Mouse (Mus musculus): ENCODE measurements around the gene Grk1. TPM values are rescaled to one million over a fixed set of nuclear protein-coding genes. Genes with fewer than 3 reads are reported as not detected.
A peak's percentile ranks its signal among the peaks of the same experiment; 100 is the strongest.

Grk1 gene
- total RNA-seq, 2 experiments from 2014 or later: 0.04 TPM; not detected in 1

DNA sequence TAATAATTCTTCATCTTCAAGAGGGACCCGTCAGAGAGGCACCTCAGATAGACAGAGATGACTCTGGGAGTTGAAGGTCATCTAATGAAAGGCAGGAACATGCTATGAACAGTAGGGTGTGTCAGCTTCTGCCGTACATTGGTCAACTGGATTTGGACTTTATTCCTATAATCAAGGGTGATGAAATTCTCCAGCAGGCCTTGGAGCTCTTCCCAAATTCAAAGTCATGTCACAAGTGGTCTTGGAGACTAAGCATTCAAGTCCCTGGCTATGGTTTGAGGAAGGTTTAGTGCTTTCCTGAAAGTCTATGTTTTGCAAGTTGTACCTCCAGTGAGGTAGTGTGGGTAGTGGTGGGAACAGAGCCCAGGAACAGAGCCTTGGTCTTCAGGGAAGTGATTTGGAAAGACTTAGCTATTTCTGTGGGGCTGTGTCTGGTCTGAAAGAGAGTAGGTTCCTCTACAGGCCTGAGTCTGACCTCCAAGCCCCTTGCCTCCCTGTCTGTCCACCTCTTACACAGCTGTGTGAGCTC lies 14.3 kb downstream of the Grk1 start:
- DNase-seq (ENCODE audit: extremely low spot score in 1 of 2, low spot score in 2 of 2): no peak
- intact Hi-C loops (cut with DNase I): no loop called here

DNA sequence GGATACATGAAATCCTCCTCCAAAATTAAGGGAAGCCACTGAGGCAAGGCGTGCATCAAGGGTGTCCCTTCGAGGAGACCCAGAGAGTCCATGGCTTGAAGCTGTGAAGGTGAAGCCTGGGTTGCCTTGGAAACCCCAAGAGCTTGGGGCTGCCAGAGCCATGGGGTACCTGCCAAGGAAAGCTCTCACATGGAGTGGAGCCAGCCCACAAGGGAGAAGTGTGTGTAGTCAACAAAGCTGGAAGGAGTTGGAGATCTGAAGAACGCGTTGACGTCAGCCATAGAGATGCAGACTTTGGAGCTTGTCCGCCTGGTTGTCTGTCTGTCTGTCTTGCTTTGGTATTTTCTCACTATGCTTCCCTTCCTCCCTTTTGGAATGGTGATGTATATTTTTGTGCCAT lies 16.1 kb downstream of the Grk1 start:
- peak in 1 of 2 experiments; percentile 52 for DNase-seq (ENCODE audit: extremely low spot score in 1 of 2, low spot score in 2 of 2)

DNA sequence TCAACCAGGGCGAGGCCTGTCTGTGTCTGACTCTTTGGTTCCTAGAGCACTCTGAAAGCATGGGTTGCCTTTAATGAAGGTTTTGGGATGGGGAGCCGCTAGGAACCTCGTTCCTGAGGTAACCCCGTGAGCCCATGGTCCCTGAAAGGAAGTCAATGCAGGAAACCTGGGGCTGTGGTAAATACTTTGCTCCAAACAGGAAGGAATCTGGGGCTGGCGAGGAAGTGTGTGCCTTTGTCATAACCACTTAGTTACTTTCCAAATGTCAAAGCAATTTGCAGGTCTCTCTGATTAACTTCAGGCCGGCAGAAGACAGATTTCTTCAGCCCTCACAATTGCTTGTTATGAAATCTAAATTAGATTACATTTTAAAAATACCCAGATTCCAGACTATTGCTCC lies 22.5 kb downstream of the Grk1 start:
- DNase-seq (ENCODE audit: extremely low spot score in 1 of 2, low spot score in 2 of 2): no peak
- intact Hi-C loops (cut with DNase I): no loop called here

More for the DNA sequence above, 16.1 kb downstream of the Grk1 start:
- intact Hi-C loops (cut with DNase I): no loop called here

DNA sequence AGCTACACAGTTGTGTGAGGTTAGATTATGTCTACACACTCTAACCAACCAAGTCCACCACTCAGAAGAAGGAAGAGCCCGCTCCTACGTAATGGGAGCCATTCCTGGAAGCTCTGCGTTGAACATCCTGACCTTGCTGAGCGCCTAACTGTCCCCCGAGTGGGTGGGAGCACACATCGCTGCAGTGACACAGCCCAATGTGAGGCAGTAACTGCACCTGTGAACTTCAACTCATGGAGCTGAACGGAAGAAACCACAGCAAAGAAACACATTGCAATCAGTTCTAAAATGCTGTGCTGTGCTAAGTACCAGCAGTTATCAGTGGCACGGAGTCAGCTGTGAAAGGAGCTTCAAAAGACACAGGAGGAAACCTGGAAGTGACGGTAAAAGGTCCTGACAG lies 23.3 kb downstream of the Grk1 start:
- intact Hi-C loops (cut with DNase I): no loop called here
- DNase-seq (ENCODE audit: extremely low spot score in 1 of 2, low spot score in 2 of 2): no peak

DNA sequence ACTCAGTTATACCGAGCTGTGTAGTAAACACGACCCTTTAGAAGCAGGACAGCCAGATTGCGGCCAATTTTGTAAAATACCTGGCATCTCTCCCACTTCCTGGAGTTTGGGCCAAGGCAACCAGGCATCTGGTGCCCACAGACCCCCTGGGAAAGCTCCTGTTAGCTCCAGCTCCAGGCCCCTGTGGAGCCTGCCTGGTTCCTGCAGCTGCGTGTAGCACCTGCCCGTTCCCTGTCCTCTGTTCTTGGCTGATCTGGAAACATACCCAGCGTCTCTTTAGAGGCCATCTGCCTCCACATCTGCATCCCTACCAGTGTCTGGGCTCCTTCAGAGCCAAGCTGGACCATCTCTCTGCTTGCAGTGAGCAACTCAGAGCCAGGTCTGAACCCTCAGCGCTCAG lies 25.5 kb downstream of the Grk1 start:
- intact Hi-C loops (cut with DNase I): no loop called here
- DNase-seq (ENCODE audit: extremely low spot score in 1 of 2, low spot score in 2 of 2): peak in 1 of 2 experiments; percentile 39

DNA sequence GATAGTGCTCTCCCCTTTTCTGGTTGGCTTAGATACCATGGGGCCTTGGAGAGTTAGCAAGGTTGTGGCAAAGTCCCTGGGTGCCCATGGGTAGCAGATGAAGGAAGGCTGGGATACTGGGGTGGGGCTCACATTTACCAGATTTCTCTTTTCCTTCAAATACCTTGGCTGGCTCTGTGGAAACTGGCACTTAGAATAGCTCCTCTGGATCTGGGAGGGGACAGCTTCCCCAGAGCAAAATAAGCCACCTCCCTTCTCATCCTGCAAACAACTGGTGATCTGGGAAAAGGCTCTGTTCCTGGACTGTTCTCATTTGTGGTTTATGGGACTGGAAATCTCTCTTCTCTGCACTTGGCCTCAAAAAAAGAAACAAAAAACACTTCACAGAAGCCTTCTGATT lies 26.0 kb downstream of the Grk1 start:
- no peak for DNase-seq (ENCODE audit: extremely low spot score in 1 of 2, low spot score in 2 of 2)
- intact Hi-C loops (cut with DNase I): no loop called here

DNA sequence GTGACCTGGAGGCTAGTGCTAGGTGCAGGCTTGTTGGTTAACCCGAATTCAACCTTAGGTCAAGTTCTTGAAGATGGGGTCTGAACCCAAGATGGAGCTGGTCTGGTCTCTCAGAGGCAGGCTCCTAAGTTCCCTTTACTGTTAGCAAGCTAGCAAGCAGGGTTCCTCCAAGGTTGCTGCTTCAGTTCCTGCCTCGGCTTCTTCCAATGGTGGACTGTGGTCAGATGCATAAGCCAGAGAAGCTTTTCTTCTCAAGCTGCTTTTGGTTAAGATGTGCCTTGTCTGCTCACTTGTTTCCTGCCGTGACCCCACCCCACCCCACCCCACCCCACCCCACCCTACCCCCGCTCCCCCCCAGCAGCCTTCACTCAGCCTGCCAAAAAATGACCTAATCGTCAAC lies 28.2 kb downstream of the Grk1 start:
- DNase-seq (ENCODE audit: extremely low spot score in 1 of 2, low spot score in 2 of 2): no peak

DNA sequence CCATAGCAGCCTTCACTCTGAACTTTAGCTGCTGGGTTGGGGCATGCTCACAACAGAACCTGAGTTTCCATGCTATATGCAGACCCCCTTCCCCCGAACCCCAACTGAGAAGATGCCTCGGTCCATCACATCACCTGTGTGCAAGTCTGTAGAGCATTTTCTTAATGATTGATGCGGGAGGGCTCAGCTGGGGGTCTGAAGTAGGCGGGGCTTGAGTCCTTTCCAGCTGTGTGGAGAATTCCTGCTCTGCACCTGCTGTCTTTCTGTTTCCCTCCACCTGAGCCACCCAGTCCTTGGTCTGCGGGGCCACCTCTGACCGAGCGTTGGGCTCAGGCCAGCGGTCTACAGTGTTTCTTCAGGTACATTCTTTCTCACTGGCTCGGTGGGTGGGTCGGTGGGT lies 30.0 kb downstream of the Grk1 start, which contains the start of gene Tmem255b:
Tmem255b (plus strand) TSS at position 301 of the 400 bp plus-strand sequence.
- intact Hi-C loops (cut with DNase I): no loop called here
- DNase-seq (ENCODE audit: extremely low spot score in 1 of 2, low spot score in 2 of 2): no peak

More for the DNA sequence above, 28.2 kb downstream of the Grk1 start:
- intact Hi-C loops (cut with DNase I): no loop called here

DNA sequence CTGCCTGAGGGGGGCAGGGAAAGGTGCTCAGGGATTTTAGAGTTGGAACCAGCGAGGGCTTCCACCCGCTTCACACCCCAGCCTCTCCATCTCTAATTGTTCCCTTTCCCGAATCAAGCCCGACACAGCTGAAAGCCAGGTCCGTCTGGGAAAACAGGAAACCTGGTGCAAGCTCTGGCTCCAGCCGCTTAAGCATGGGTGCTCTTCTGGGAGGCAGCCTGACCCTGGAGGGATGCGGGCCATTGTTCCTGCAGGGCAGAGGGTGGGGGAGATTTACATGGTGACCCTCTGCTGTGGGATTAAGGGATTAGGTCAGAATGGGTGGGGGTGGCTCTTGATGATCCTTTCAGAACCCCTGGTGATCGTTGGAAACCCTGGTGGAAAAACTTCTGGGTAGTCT lies 31.2 kb downstream of the Grk1 start:
- intact Hi-C loops (cut with DNase I): no loop called here
- DNase-seq (ENCODE audit: extremely low spot score in 1 of 2, low spot score in 2 of 2): no peak

DNA sequence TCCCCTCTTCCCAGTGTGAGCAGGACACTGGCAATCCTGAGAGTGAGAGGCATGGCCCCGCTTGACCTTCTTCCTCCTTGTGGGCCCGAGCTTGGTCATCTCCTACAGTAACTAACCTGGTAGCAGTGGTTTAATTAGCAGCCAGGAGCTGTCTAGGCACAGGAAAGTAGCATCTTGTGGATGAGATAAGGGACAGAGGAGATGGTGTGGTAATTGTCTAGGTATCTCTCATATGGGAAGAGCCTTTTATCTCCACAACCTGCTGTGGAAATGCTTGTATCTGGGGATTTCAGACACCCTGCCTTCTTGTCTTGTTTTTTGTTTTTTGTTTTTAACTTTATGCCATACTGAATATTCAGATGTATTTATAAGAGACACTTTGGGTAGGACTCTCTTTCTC lies 32.6 kb downstream of the Grk1 start:
- intact Hi-C loops (cut with DNase I): no loop called here
- DNase-seq (ENCODE audit: extremely low spot score in 1 of 2, low spot score in 2 of 2): no peak

DNA sequence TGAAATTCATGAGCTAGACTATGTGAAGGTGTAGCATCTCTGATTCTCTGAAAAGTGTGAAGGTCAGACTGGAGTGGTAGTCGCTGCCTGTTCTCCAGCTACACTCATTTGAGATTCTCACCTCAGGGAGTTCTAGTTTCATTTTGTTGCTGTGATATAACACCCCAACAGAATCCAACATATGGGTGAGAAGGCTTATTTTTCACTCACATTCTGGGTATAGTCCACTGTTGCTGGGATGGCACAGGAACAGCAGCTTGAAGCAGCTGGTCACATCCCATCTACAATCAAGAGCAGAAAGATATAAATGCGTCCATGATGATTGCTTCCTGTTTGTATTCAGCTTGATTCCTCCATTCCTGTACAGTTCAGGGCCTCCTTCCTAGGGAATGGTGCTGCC lies 37.3 kb downstream of the Grk1 start:
- DNase-seq (ENCODE audit: extremely low spot score in 1 of 2, low spot score in 2 of 2): no peak
- intact Hi-C loops (cut with DNase I): no loop called here

DNA sequence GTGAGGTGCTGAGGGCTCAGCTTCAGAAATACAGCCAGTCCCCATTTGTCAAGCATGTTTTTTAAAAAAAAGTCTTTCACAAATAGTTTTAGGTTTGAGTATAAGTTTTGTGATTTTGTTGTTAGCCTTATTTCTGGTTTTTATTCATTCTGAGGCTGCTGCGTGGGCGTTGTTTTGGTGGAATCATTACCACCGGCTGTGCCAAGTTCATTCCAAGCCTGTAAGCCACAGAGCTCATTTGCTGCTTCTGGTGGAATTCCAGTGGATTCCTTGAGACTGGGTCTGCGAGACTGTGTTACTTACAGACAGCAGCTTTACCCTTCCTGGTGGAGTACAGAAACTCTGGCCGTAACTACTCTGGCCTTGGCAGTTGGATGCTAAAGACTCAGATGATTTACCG lies 41.6 kb downstream of the Grk1 start:
- DNase-seq (ENCODE audit: extremely low spot score in 1 of 2, low spot score in 2 of 2): no peak
- intact Hi-C loops (cut with DNase I): no loop called here

DNA sequence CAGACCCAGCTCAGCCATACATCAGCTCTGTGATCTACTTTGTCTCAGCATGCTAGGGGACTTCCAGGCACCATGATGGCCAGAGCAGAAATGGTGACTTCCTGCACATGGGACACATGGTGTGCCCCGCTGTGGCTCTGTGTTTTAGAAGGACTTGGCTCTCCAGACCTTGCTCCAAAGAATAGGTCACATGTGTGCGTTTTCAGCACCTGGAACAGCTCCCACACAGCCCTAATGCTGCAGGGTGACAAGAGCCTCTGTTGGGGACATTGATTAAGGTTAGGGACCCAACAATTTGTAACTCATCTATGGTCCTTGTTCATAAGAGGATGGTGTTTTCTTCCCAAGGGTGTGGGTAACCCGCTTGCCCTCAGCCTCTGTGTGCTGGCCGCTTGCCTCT lies 43.3 kb downstream of the Grk1 start:
- intact Hi-C loops (cut with DNase I): no loop called here

DNA sequence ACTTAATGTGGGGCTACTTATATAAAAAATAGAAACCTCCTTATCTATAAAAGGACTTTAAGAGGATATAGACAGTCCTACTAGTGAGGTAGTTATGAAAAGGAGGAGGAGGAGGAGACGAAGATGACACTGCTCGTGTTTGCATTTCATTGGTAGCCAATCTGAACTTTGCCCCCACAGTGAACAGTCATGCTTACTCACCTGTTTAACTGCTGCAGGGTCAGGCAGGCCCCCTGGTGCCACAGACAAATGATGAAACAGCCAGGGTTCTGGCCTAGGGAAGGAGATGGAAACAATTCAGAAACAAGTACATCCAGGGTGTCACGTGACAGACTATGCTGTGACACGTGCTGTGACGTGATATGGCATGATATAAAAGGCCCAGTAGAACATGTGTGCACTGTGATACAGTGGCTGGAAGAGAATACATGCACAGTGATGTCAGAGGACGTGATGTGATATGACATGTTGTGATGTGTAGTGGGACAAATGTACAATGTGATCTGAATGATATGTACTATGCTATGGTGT lies 46.9 kb downstream of the Grk1 start:
- intact Hi-C loops (cut with DNase I): no loop called here
- DNase-seq (ENCODE audit: extremely low spot score in 1 of 2, low spot score in 2 of 2): no peak

More for the DNA sequence above, 43.3 kb downstream of the Grk1 start:
- DNase-seq (ENCODE audit: extremely low spot score in 1 of 2, low spot score in 2 of 2): peak in 1 of 2 experiments; percentile 25

DNA sequence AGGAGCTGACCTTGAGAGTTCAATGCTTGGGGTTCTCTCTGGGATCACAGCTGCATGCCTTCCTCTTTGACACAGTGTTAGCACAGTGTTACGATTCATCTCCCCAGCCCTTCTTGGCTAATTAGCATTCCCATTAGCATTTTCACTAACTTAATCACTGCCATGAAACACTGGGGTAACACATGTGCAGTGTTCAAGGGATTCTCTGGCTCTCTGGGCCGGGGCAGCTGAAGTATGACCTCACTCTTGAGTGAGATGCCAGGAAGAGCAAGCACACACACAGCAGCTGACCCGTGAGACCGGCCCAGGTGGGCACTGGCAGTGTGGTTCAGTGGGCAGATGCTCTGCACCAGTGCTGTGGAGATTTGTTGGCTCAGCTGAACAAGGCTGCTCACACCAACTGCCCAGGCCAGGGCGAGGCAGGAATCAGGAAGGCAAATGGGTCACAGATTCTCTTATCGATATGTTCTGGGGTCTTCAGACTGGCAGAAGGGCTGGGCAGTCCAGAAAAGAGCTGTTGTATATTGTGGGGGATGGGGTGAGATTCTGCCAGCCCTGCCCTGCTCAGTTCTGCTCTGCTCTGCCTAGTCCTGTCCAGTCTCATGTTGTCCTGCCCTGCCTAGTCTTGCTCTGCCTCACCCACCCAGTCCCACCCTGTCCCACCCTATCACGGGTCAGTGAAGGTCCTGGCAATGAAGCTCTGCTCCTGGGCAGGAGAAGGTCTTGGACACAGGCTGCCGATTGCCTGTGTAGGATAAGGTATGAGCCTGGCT lies 49.6 kb downstream of the Grk1 start:
- DNase-seq (ENCODE audit: extremely low spot score in 1 of 2, low spot score in 2 of 2): peak; percentile 33 to 53
- intact Hi-C loops (cut with DNase I): no loop called here

DNA sequence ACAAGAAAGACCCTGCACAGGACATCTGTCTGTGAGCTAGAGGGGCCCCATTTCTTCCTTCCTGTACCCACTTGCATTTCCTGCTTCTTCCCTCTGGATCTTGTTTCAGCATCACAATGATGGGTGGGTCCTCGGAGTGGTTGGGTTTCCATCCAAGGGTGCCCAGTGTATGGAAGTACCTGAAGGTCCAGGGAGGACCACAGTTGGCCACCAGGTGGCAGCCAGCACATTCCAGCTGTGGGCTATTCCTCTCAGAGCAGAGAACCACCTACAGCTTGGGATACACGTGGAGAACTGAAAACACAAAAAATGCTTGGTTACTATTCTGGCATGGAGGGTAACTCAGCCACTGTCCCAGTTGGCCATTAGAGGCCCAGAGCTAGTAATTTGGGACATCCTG lies 50.4 kb downstream of the Grk1 start:
- intact Hi-C loops (cut with DNase I): no loop called here

DNA sequence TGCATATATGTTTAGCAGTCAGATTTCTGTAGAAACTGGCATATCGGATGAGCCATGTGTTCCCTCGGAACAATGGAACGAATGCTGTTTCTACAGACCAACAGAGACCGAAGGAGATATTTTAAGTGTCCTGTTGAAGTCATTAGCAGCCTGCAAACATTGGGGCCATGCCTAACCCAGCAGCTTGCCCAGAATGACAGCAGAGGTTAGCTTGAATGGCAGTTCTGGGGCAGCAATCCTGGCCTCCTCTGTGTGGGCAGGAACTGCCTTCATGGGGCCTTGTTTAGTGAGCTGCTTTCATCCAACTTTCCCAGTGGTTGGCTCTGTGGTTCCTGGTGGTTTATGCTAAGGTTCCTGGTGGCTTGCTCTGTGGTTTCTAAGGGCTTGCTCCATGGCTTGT lies 54.5 kb downstream of the Grk1 start:
- DNase-seq (ENCODE audit: extremely low spot score in 1 of 2, low spot score in 2 of 2): no peak
- intact Hi-C loops (cut with DNase I): no loop called here

More for the DNA sequence above, 50.4 kb downstream of the Grk1 start:
- peak in 1 of 2 experiments; percentile 71 for DNase-seq (ENCODE audit: extremely low spot score in 1 of 2, low spot score in 2 of 2)

DNA sequence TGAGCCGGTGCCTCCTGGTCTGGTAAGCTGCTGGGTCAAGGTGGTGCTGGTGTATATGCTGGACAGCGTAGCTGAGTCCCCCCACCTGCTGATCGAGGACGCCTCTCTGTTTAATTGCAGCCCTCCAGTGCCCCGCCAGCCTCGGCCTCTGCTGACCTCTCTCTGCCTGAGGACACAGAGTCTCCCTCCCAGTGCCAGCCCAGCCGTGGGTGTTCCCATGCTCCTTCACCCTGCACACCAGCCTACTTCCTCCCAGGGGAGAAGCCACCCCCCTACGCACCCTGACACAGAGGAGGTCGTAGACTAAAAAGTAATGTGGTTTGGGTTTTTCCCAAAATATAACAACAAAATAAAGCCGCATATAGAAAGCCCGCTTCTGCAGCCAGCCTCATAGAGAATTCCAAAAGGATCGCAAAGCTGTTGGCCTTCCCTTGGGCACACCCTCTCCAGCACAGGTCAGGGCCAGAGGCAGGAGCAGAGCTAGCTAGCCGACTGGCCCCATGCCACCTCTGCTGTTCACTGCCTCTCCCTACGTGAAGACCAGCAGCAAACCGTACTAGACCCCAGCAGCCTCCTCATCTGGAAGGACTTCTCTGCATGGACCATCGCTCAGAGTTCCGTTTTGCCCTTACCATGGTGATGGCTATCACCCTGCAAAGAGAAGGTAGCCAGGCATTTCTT lies 56.3 kb downstream of the Grk1 start:
- no peak for DNase-seq (ENCODE audit: extremely low spot score in 1 of 2, low spot score in 2 of 2)
- intact Hi-C loops (cut with DNase I): no loop called here

DNA sequence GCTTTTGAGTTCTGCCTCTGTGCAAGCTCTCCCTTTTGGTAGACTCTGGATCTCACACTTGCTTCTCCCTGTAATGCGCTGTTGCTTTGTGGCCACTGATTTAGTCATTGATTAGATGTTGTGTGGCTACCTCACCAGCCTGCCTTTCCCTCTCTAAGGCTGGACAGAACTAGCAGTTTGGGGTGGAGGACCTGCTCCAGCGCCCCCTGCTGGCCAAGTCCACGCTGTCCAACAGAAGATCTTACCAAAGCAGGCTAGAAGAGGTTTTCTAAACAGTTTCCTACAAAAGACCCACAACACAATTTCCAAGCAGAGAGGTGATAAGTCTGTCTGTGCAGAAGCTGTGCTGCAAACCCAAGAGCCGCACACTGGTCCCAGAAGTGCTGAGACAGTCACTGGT lies 57.0 kb downstream of the Grk1 start:
- intact Hi-C loops (cut with DNase I): loop anchor here (1.0 kb wide), 1 partner anchor 49 kb away; no protein-coding TSS in a partner anchor
- peak; percentile 59 to 83 for DNase-seq (ENCODE audit: extremely low spot score in 1 of 2, low spot score in 2 of 2)

DNA sequence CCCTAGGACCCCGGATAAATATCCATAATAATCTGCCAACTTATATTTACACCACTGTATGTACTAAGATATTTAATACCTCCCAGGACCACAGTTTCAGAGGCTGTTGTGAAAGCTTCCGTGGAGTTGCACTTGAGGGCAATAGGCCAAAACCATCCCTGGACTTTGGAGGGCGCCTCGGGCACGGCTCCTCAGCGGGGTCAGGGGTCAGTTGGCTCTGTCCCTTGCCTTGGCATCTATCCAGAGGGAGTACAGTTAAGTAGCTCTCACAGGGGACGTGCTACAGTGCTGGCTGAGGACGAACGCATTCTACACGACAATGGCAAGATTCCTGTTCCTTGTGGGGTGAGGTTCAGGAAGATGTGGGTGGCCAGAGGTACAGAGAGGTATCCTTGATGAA lies 57.5 kb downstream of the Grk1 start:
- intact Hi-C loops (cut with DNase I): loop anchor here (1.0 kb wide), 1 partner anchor 49 kb away; no protein-coding TSS in a partner anchor
- DNase-seq (ENCODE audit: extremely low spot score in 1 of 2, low spot score in 2 of 2): peak in 1 of 2 experiments; percentile 62
